Mouse (Mus musculus): Measurements from ENCODE around the gene Top3b. TPM values are rescaled to one million over a fixed set of nuclear protein-coding genes. Genes with fewer than 3 reads are reported as not detected.

Top3b gene
- total RNA-seq (2023): 100 to 1,000 TPM; 115 to 130 TPM

DNA sequence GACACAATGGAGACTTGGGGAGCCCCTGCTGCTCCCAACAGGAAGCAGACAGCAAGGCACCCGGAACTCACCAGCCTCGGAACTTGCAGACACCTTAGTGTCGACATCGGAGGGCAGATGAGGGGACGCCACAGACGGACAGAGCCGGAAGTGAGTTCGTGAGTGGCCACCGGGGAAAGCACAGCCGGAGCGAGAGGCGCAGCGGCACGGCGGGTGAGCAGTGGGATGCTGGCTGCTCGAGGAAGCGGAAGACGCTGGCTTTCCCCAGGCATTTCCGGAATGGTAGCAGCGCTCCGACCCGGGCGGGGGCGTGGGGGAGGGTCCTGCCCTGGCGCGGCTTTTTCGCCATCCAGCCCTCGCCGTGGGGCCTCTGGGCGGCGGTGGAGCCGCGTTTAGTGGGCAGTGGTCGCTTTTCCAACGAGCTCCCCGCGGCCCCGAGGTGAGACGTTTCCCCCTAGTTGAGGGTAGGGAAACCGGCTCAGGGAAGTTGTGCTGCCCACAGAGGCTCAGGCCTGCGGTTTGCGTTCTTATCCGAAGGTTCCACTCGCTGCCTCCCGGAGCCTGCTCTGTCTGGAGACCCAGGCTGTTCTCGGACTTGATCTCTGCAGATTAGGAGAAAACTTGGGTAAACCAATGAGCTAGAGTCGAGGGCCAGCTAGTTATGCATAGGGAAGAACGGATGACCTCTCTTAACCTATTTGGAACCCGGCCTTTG lies at the start of gene Top3b, which contains the start of gene Vpreb1:
Gene Top3b (plus strand): TSS at position 120 of the 715 bp plus-strand sequence.
Gene Vpreb1 (minus strand): TSS at position 227 of the 715 bp plus-strand sequence.

DNA sequence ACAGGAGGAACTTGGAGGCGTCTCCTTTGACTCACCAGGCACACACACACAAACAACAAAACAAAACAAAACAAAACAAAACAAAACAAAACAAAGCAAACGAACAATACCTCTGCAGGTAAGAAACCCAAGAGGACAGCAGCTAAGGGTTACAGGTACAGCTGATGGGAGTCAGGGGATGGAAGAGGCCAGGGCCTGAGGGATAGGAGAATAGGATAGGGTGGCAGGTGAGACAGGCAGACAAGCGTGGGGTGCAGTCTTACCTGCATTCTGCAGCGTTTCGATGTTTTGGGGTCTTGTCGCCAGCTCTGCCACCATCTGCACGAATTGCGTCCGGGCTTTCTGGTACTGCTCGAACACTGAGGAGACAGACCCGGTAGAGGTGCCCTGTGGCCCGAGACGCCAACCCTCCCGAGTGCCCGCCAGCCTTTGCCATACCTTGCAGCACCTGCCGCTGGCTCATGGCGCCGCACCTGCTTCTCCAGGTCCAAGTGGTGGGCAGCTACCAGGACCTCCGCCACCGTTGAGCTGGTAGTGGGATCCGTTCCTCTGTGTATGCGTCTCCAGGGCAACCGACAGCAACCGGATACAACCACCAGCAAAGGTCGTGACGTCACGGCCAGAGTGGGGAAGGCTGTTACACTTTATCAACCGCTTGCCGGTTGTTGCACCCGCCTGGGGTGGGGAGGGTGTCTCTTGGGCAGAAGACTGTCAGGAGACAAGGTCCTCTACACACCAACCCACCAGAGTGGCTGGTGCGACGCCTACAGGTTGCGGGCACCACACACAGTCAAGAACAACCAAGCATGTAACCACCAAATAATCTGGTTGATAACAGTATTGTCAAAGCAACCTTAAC lies 41.5 kb upstream of the Top3b start, which contains the start of gene Spag6l:
Gene Spag6l (minus strand): TSS at position 700 of the 859 bp plus-strand sequence.

GRCm38 (mm10) chr16:16863978-16864377 lies 6.6 kb upstream of the Top3b start, which contains the start of gene Igll1:
TSS of gene Igll1 (minus strand) at chr16:16863985.

DNA sequence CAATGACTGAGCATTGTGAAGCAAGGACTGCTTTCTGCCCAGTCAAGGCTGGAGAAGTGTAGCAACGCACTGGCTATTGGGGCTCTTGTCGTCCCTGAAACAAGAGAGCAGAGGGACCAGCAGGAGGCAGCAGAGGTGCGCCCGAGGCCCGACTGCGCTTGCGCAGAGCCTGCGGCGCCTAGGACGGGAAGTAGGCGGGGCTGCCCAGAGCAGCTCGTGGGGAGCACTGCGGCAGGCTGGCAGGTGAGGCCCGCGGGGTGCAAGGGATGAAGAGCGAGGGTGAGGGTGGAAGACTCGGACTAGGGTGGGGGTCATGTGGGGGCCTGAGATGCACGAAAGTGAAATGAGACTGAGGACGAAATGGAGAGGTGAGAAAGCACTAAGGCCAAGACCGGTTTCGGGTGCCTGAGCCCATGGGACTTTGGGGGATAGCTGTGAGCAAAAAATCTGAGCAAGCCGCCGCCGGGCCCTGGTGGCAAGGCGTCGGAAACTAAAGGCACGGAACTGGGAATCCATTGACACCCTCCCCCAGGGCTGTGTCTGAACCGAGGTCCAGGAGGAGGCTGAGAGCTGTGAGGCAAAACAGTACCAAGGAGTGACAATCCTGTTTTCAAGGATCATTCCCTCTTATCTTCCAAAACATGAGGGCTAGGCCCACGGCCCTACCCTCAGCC lies 26.0 kb downstream of the Top3b start, which contains the start of gene Ppm1f:
Gene Ppm1f (plus strand): TSS at position 88 of the 674 bp plus-strand sequence.

Other genes with a start within 250 kb of the Top3b start
- not detected for gene Olfr19, start 194.3 kb upstream of the Top3b start, total RNA-seq (2023)
- 1 to 10 TPM; 1.6 to 2.3 TPM for gene Spag6l, start 41.3 kb upstream of the Top3b start, total RNA-seq (2023)
- gene Igll1, start 6.8 kb upstream of the Top3b start, total RNA-seq (2023): not detected
- gene Vpreb1, start 107 bp downstream of the Top3b start, total RNA-seq (2023): not detected
- gene Ppm1f, start 25.7 kb downstream of the Top3b start, total RNA-seq (2023): 10 to 100 TPM; 20.2 to 22.2 TPM
- gene Mapk1, start 112.6 kb downstream of the Top3b start, total RNA-seq (2023): 100 to 1,000 TPM; 174 to 190 TPM
- gene Ypel1, start 199.0 kb downstream of the Top3b start, total RNA-seq (2023): 1 to 10 TPM; 2.6 to 4.3 TPM
- gene Ppil2, start 240.5 kb downstream of the Top3b start, total RNA-seq (2023): 100 to 1,000 TPM; 128 to 139 TPM

Measured in T-cell, adult 66 days (primary cell).